Comparison of ENCODE assay signal across 21 mouse cellular contexts in the genomic region with DNA sequence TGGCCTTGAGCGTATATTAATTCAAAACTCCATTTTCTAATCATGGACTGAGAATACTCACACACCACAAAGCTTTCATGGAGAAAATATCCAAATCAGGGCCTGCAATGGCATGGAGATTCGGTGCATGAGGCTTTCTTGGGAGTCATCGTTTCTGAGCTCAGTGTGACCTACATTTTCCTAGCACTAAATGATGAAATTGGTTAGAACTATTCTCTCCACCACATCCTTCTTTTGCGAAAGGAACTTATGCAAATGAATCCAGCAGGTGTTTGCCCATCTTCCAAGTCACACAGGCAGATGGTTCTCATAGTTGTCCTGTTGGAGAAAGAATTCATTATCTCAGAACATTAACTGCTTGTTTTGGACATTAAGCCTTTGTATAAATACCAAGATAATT. TPM values are rescaled to one million over a fixed set of nuclear protein-coding genes. Genes with fewer than 3 reads are reported as not detected.
"Had no signal": no experiment of that assay in that cellular context is flagged by ENCODE, and none has a peak within 500 bp of the region (broad histone marks: within the 10 kb centered on the region; RNA-seq: fewer than 3 reads in every experiment).

No protein-coding gene starts in this region.

- H3K27ac ChIP-seq: liver, embryonic 14.5 days; midbrain, embryonic 10.5 days; midbrain, embryonic 13.5 days; midbrain, embryonic 15.5 days; neural tube, embryonic 13.5 days; neural tube, embryonic 15.5 days had no signal

- H3K4me2 ChIP-seq: lung, embryonic 14.5 days; midbrain, embryonic 13.5 days; midbrain, embryonic 15.5 days; neural tube, embryonic 13.5 days; neural tube, embryonic 15.5 days had no signal

- ATAC-seq: midbrain, embryonic 13.5 days; midbrain, embryonic 15.5 days had no signal

- H3K9me3 ChIP-seq: midbrain, embryonic 10.5 days; midbrain, embryonic 13.5 days; midbrain, embryonic 15.5 days; neural tube, embryonic 13.5 days; neural tube, embryonic 15.5 days had no signal

- H3K4me1 ChIP-seq: midbrain, embryonic 13.5 days; midbrain, embryonic 15.5 days; neural tube, embryonic 13.5 days; neural tube, embryonic 15.5 days had no signal

- H3K9ac ChIP-seq: liver, embryonic 14.5 days; lung, embryonic 14.5 days; midbrain, embryonic 13.5 days; midbrain, embryonic 15.5 days; neural tube, embryonic 13.5 days; neural tube, embryonic 15.5 days had no signal

- H3K4me3 ChIP-seq: midbrain, embryonic 10.5 days; midbrain, embryonic 13.5 days; midbrain, embryonic 15.5 days; myocyte; neural tube, embryonic 13.5 days; neural tube, embryonic 15.5 days had no signal

- DNase-seq: lung, adult 18-20 months; lung, embryonic 14.5 days; lung, postnatal 10 days; lung, postnatal 4 days; right cerebral cortex, adult 18-20 months; right cerebral cortex, postnatal 25 days; right cerebral cortex, postnatal 4 days; spleen, adult 18-20 months; thymus, adult 18-20 months; thymus, postnatal 14 days; thymus, postnatal 36 days had no signal

- H3K27me3 ChIP-seq: midbrain, embryonic 13.5 days; midbrain, embryonic 15.5 days; neural tube, embryonic 13.5 days; neural tube, embryonic 15.5 days had no signal

- H3K36me3 ChIP-seq: midbrain, embryonic 10.5 days; midbrain, embryonic 13.5 days; midbrain, embryonic 15.5 days; neural tube, embryonic 13.5 days; neural tube, embryonic 15.5 days had no signal

RNA-seq across cellular contexts. Expression of a gene that starts 13.3 kb away (rescaled TPM):
- total RNA-seq: megakaryocyte-erythroid progenitor cell, adult 5-6 weeks had no signal
- polyA plus RNA-seq: lung, embryonic 14.5 days; myocyte; neural tube, embryonic 11.5 days; neural tube, embryonic 13.5 days; small intestine, adult 2 months had no signal
